Comparison of ENCODE assay signal across 28 mouse cellular contexts in the genomic region with DNA sequence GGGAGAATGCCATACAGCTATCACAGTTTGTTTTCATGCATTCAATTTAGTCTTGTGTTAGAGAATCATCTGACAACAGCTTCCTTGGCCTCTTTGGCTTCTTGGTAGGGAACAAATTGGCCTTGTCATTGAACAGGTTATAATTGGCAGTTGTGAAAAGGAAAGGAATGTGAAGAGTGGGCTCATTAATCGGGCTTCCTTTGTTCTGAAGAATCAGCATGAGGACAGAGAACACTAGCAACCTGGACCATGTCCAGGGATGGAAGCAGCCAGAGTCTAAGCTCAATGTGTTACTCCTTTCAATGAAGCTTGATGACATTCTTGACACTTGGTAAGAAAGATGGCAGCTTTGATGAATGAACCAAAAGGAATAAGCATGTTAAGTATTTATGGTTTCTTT.
A peak's percentile ranks its signal among the peaks of the same experiment; 100 is the strongest.
DNase-seq lines count a peak whose midpoint lies in the region; ATAC-seq and TF ChIP-seq lines count a peak whose summit lies in the region.
"Had no signal": no experiment of that assay in that cellular context is flagged by ENCODE, and none has a peak within 500 bp of the region (broad histone marks: within the 10 kb centered on the region; RNA-seq: fewer than 3 reads in every experiment).

No protein-coding gene starts in this region.

- no peaks in the 10 kb centered on the region for H3K27me3 ChIP-seq in hindbrain, postnatal 0 days (ENCODE audit: insufficient read depth, low read length)
- no peaks in the 10 kb centered on the region for H3K27me3 ChIP-seq in hindbrain, embryonic 12.5 days
- no peaks in the 10 kb centered on the region for H3K27me3 ChIP-seq in midbrain, postnatal 0 days (ENCODE audit: insufficient read depth, low read length)
- H3K27me3 ChIP-seq in midbrain, embryonic 13.5 days = no peaks in the 10 kb centered on the region
- no peaks in the 10 kb centered on the region for H3K27me3 ChIP-seq in forebrain, embryonic 13.5 days
- H3K27me3 ChIP-seq in embryonic facial prominence, embryonic 10.5 days (replicated peaks; ENCODE audit: low read depth, poor library complexity, severe bottlenecking) = no peaks in the 10 kb centered on the region
- H3K27me3 ChIP-seq: embryonic facial prominence, embryonic 15.5 days; heart, embryonic 12.5 days; limb, embryonic 13.5 days; neural tube, embryonic 13.5 days had no signal

- H3K36me3 ChIP-seq in hindbrain, postnatal 0 days (ENCODE audit: insufficient read depth, low read length) = no peaks in the 10 kb centered on the region
- H3K36me3 ChIP-seq in hindbrain, embryonic 12.5 days = no peaks in the 10 kb centered on the region
- no peaks in the 10 kb centered on the region for H3K36me3 ChIP-seq in midbrain, postnatal 0 days (ENCODE audit: insufficient read depth, low read length)
- H3K36me3 ChIP-seq in midbrain, embryonic 13.5 days = no peaks in the 10 kb centered on the region
- H3K36me3 ChIP-seq in forebrain, embryonic 13.5 days (ENCODE audit: poor library complexity, severe bottlenecking) = no peaks in the 10 kb centered on the region
- no peaks in the 10 kb centered on the region for H3K36me3 ChIP-seq in embryonic facial prominence, embryonic 10.5 days (replicated peaks)
- H3K36me3 ChIP-seq: embryonic facial prominence, embryonic 15.5 days; heart, embryonic 12.5 days; limb, embryonic 13.5 days; neural tube, embryonic 13.5 days had no signal

- H3K4me1 ChIP-seq in hindbrain, postnatal 0 days (ENCODE audit: insufficient read depth, low read length) = no peaks in the 10 kb centered on the region
- no peaks in the 10 kb centered on the region for H3K4me1 ChIP-seq in hindbrain, embryonic 12.5 days
- no peaks in the 10 kb centered on the region for H3K4me1 ChIP-seq in midbrain, postnatal 0 days (ENCODE audit: insufficient read depth, low read length)
- H3K4me1 ChIP-seq in midbrain, embryonic 13.5 days (replicated peaks) = no peaks in the 10 kb centered on the region
- 0 out of 2 replicates have a peak, but pooled peaks cover 3% of the 10 kb centered on the region for H3K4me1 ChIP-seq in forebrain, embryonic 13.5 days
- H3K4me1 ChIP-seq in embryonic facial prominence, embryonic 10.5 days = no peaks in the 10 kb centered on the region
- H3K4me1 ChIP-seq: embryonic facial prominence, embryonic 15.5 days; heart, embryonic 12.5 days; limb, embryonic 13.5 days; neural tube, embryonic 13.5 days had no signal

- no peak overlapping the region for H3K4me2 ChIP-seq in hindbrain, postnatal 0 days (ENCODE audit: low read depth, low read length)
- H3K4me2 ChIP-seq in hindbrain, embryonic 12.5 days (replicated peaks) = no peak overlapping the region
- no peak overlapping the region for H3K4me2 ChIP-seq in midbrain, postnatal 0 days (ENCODE audit: low read depth, low read length, poor library complexity, severe bottlenecking)
- H3K4me2 ChIP-seq in midbrain, embryonic 13.5 days (replicated peaks) = no peak overlapping the region
- no peak overlapping the region for H3K4me2 ChIP-seq in forebrain, embryonic 13.5 days
- H3K4me2 ChIP-seq: embryonic facial prominence, embryonic 15.5 days; heart, embryonic 12.5 days; hindbrain, embryonic 14.5 days; limb, embryonic 13.5 days; liver, embryonic 11.5 days; midbrain, embryonic 11.5 days; neural tube, embryonic 13.5 days had no signal

- H3K4me3 ChIP-seq in hindbrain, postnatal 0 days (ENCODE audit: low read length) = no peak overlapping the region
- no peak overlapping the region for H3K4me3 ChIP-seq in hindbrain, embryonic 12.5 days
- no peak overlapping the region for H3K4me3 ChIP-seq in midbrain, postnatal 0 days (ENCODE audit: low read depth, low read length)
- no peak overlapping the region for H3K4me3 ChIP-seq in midbrain, embryonic 13.5 days (replicated peaks)
- no peak overlapping the region for H3K4me3 ChIP-seq in forebrain, embryonic 13.5 days
- H3K4me3 ChIP-seq in embryonic facial prominence, embryonic 10.5 days = no peak overlapping the region
- H3K4me3 ChIP-seq: embryonic facial prominence, embryonic 15.5 days; heart, embryonic 12.5 days; limb, embryonic 13.5 days; neural tube, embryonic 13.5 days had no signal

- H3K9me3 ChIP-seq in hindbrain, postnatal 0 days (ENCODE audit: low read length) = no peaks in the 10 kb centered on the region
- H3K9me3 ChIP-seq in hindbrain, embryonic 12.5 days (replicated peaks) = no peaks in the 10 kb centered on the region
- H3K9me3 ChIP-seq in midbrain, postnatal 0 days (ENCODE audit: low read length) = no peaks in the 10 kb centered on the region
- no peaks in the 10 kb centered on the region for H3K9me3 ChIP-seq in midbrain, embryonic 13.5 days
- H3K9me3 ChIP-seq in forebrain, embryonic 13.5 days (replicated peaks) = no peaks in the 10 kb centered on the region
- no peaks in the 10 kb centered on the region for H3K9me3 ChIP-seq in embryonic facial prominence, embryonic 10.5 days
- H3K9me3 ChIP-seq: embryonic facial prominence, embryonic 15.5 days; heart, embryonic 12.5 days; limb, embryonic 13.5 days; neural tube, embryonic 13.5 days had no signal

- peak; percentile 34 for DNase-seq in hindbrain, postnatal 0 days (ENCODE audit: low spot score)
- peak; percentile 24 for DNase-seq in midbrain, postnatal 0 days (ENCODE audit: low spot score)
- no peak for DNase-seq in layer of hippocampus, adult 9-10 months (ENCODE audit: low spot score)
- no peak for DNase-seq in embryonic facial prominence, embryonic 10.5 days (ENCODE audit: low spot score)
- DNase-seq: adrenal gland, adult 2 months; adrenal gland, postnatal 36 days; cerebellum, adult 11 months; cerebellum, adult 9-11 months; gastrocnemius, postnatal 36 days; heart, adult 18-20 months; heart, postnatal 4 days; kidney, adult 11 months; kidney, postnatal 14 days; right cerebral cortex, postnatal 14 days; thymus, postnatal 4 days had no signal

- no peak overlapping the region for H3K27ac ChIP-seq in hindbrain, postnatal 0 days
- no peak overlapping the region for H3K27ac ChIP-seq in hindbrain, embryonic 12.5 days
- H3K27ac ChIP-seq in midbrain, postnatal 0 days (ENCODE audit: low read depth, low read length) = no peak overlapping the region
- H3K27ac ChIP-seq in midbrain, embryonic 13.5 days = no peak overlapping the region
- H3K27ac ChIP-seq in forebrain, embryonic 13.5 days = no peak overlapping the region
- H3K27ac ChIP-seq in embryonic facial prominence, embryonic 10.5 days (replicated peaks) = no peak overlapping the region
- H3K27ac ChIP-seq: embryonic facial prominence, embryonic 15.5 days; hindbrain, embryonic 14.5 days; limb, embryonic 13.5 days; neural tube, embryonic 13.5 days had no signal

- ATAC-seq in hindbrain, postnatal 0 days = 0 out of 2 replicates have a peak, but pooled peaks have one; percentile 24
- no peak for ATAC-seq in hindbrain, embryonic 12.5 days (ENCODE audit: low FRiP score)
- no peak for ATAC-seq in midbrain, postnatal 0 days (ENCODE audit: low FRiP score)
- no peak for ATAC-seq in midbrain, embryonic 13.5 days
- ATAC-seq in forebrain, embryonic 13.5 days = peak; percentile 71; the same call in 1 of the 2 replicates
- ATAC-seq: activated CD4-positive, CD25-positive, alpha-beta regulatory T cell, adult 4 months; CD4-positive, CD25-positive, alpha-beta regulatory T cell, adult 4 months; inflammation-experienced regulatory T-cells, adult 6 months had no signal

- H3K9ac ChIP-seq in hindbrain, postnatal 0 days (replicated peaks; ENCODE audit: low read length) = no peak overlapping the region
- no peak overlapping the region for H3K9ac ChIP-seq in hindbrain, embryonic 12.5 days
- H3K9ac ChIP-seq in midbrain, postnatal 0 days (replicated peaks; ENCODE audit: low read length, poor library complexity, severe bottlenecking) = no peak overlapping the region
- no peak overlapping the region for H3K9ac ChIP-seq in midbrain, embryonic 13.5 days (replicated peaks)
- no peak overlapping the region for H3K9ac ChIP-seq in forebrain, embryonic 13.5 days
- H3K9ac ChIP-seq: embryonic facial prominence, embryonic 15.5 days; heart, embryonic 12.5 days; hindbrain, embryonic 14.5 days; limb, embryonic 13.5 days; neural tube, embryonic 13.5 days had no signal

- no peak for TF ChIP-seq CTCF in hindbrain, postnatal 0 days (IDR thresholded peaks at IDR 0.05; ENCODE audit: low read depth)
- no peak for TF ChIP-seq CTCF in midbrain, postnatal 0 days (IDR thresholded peaks at IDR 0.05)

- 24% methylated on average over 1 of the region's 1 CpGs for WGBS in hindbrain, postnatal 0 days
- WGBS in hindbrain, embryonic 12.5 days = 35% methylated on average over 1 of the region's 1 CpGs
- 39% methylated on average over 1 of the region's 1 CpGs for WGBS in midbrain, postnatal 0 days
- 32% methylated on average over 1 of the region's 1 CpGs for WGBS in midbrain, embryonic 13.5 days
- WGBS in forebrain, embryonic 13.5 days = 16% methylated on average over 1 of the region's 1 CpGs
- WGBS in embryonic facial prominence, embryonic 10.5 days = 77% methylated on average over 1 of the region's 1 CpGs

Comparison
In these comparisons a context has a peak if more than half of its experiments do, and no peak if none do; other contexts are left out.
1. ATAC-seq: peak in hindbrain, postnatal 0 days (single experiment) and forebrain, embryonic 13.5 days (single experiment); none in hindbrain, embryonic 12.5 days (single experiment), midbrain, postnatal 0 days (single experiment) and midbrain, embryonic 13.5 days (single experiment).
2. DNase-seq: peak in hindbrain, postnatal 0 days (single experiment) and midbrain, postnatal 0 days (single experiment); none in layer of hippocampus, adult 9-10 months (single experiment) and embryonic facial prominence, embryonic 10.5 days (single experiment).